Mouse (Mus musculus) small intestine, adult 2 months (tissue): Measurements from ENCODE around the gene Dyrk1a.

Experiments used
- CTCF ChIP-seq: fragments of 200-500 bp; IDR thresholded peaks from 2 replicates; pipeline ENCODE4 v1.5.1; 2012; ENCODE audit warnings: low read depth, mild to moderate bottlenecking, control low read depth, inconsistent platforms, low read length, moderate library complexity, mixed read lengths; ENCODE audit not compliant: insufficient replicate concordance, insufficient read length; ENCODE audit errors: extremely low read depth
- POLR2A ChIP-seq: fragments of 200-500 bp; IDR thresholded peaks from 2 replicates; pipeline ENCODE4 v1.6.1; 2012; ENCODE audit warnings: low read depth, mild to moderate bottlenecking, control low read depth, inconsistent platforms, low read length, moderate library complexity

GRCm38 (mm10) chr16:94612573-94612972, 42.8 kb downstream of the Dyrk1a start:
- TF ChIP-seq CTCF (no peak), POLR2A (no peak)
